Mouse (Mus musculus) erythroblast, adult 5-6 weeks (primary cell): Measurements from ENCODE around the gene Adcy5. TPM values are rescaled to one million over a fixed set of nuclear protein-coding genes. Genes with fewer than 3 reads are reported as not detected.

Experiments
- ATAC-seq: replicated peaks from 2 replicates; pipeline ENCODE4 v1.8.0; 2016; ENCODE audit warnings: moderate number of reproducible peaks, mild to moderate bottlenecking, moderate TSS enrichment, inconsistent platforms; ENCODE audit not compliant: poor library complexity, low FRiP score, severe bottlenecking
- total RNA-seq, 2 experiments: library from RNA; stranded (forward) in 1 of 2; stranded (reverse) in 1 of 2; fragments of 150-400 nt in 1 of 2; fragments of 200-764, 138-1000 nt in 1 of 2; gene quantifications; 2 replicates each; pipeline versions ENCODE4 v1.2.3 to v1.2.4; 2015 to 2017; ENCODE audit warnings: low replicate concordance in 2 of 2

Gene Adcy5
- total RNA-seq, 2 experiments from 2014 or later: not detected

- no peak for ATAC-seq
These were observed 971 bp downstream of the Adcy5 start for GRCm38 (mm10) chr16:35155391-35156305.

DNA sequence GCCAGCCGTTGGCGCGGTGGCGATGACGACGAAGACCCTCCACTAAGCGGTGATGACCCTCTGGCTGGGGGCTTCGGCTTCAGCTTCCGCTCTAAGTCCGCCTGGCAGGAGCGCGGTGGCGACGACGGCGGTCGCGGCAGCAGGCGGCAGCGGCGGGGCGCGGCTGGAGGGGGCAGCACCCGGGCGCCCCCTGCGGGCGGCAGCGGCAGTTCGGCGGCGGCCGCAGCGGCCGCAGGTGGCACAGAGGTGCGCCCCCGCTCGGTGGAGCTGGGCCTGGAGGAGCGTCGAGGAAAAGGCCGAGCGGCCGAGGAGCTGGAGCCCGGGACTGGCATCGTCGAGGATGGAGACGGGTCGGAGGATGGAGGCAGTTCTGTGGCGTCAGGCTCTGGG is 1.6 kb downstream of the Adcy5 start:
- ATAC-seq: no peak

DNA sequence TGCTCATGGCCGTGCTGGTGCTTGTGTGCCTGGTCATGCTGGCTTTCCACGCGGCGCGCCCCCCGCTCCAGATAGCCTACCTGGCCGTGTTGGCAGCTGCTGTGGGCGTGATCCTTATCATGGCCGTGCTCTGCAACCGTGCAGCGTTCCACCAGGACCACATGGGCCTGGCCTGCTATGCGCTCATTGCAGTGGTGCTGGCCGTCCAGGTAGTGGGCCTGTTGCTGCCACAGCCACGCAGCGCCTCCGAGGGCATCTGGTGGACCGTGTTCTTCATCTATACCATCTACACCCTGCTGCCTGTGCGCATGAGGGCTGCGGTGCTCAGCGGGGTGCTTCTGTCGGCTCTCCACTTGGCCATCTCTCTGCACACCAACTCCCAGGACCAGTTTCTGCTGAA is 2.2 kb downstream of the Adcy5 start:
- ATAC-seq: no peak

GRCm38 (mm10) chr16:35159532-35159931 is 4.9 kb downstream of the Adcy5 start:
- no peak for ATAC-seq

DNA sequence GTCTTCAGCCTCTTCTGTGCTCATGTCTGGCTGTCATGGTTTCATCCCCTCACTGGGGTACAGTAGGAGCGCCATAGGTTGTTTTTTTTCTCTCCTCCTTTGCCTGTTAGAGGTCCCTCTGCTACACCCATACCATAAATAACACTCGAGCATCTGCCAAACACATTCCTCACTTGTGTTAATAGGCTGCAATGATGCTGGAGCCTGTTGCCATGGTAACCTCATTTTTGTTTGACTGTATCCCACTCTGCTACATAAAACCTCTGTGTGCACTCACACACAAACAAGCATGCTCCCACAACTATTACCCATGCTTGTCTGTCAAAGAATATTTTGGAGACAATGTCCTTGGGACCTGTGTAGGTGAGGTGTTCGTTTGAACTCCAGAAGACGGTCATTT is 5.3 kb downstream of the Adcy5 start:
- ATAC-seq: no peak

DNA sequence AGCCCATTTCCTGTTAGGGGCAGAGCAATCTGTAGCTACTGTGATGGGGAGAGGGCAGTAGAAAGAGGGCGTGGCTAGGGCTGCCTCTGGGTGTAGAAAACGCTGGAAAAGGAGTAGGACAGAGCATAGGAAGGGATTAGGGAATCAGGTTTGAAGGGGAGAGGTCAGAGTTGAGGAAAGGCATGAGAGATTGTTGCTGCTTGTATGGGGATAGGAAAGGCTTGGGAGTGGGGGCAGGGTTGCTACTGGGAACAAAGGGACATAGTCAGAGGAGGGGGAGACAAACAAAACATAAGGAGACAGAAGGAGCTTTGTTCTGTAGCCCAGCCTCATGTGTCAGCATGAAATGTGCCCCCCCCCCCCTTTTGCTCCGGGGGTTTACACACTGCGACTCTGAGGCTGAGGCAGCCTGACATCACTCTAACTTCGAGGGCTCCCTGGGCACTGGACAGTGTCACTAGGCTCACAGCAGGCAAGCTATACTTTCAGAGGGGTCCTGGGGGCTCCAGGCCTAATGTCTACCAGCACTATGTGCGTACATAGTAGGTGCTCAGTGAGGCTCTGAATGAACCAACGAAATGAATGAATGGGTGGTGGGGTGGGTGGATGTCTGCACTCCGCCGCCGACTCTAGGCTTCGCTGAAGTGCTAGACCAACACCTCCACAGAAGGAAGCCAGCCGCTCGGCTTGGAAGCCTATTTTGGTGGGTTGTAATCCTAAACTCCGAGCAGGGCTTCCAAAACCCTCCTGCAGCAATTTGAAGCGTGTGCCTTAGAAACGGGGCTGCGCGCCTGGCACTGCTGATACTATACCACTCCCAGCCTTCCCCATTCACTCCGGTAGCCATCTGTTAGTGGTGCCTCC is 9.9 kb downstream of the Adcy5 start:
- ATAC-seq: no peak

DNA sequence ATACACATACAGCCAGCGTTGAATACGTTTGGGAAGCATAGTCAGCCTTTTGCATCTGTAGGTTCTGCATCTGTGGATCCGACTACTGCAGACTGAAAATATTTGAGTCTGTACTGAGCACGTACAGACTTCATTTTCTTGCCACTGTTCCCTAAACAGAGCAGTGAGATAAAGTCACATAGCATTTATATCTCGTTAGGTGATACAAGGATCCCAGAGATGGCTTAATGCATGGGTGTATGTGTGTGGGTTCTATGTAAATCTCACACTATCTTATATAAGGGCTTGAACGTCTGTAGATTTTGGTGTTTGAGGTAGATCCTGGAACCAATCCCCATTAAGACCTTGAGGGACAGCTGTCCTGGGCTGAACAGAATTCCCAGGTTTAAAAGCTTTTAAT is 10.7 kb downstream of the Adcy5 start:
- no peak for ATAC-seq

DNA sequence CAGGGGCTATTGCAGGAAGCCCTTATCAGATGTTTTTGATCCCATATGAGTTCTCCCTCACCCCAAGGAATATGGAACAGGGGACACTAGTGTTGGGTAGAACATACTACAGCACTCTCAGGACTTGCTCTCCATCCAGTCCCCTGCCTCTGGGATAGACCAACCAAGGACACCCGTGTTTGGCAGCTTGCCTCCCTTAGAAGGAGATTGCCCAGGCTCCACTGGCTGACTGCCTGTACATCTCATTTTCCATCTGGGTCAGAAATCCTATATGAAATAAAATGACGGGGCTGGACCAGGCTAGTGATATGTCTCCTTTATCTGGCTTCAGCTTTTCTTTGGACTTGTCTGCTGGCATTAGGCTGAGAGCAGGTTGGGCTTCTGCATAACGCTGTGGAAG is 11.1 kb downstream of the Adcy5 start:
- ATAC-seq: no peak

GRCm38 (mm10) chr16:35169431-35169830 is 14.8 kb downstream of the Adcy5 start:
- no peak for ATAC-seq

DNA sequence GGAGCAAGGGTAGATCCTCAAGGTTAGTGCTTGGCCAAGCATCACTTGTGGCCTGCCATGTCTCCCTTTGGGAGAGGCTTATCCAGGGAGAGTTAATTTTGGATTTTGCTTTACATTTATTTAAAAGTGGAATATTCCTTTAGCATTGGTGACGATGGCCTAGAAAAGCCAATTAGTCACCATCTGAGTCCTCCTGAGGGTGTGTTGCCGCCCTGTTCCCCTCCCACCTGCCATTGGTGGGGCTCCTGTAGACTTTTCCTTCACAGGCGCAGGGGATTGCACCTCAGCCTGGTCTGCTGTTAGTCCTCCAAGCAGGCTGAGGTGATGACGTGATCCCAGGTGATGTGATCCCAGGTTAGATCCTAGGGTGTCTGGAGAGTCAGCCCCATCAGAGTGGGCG is 17.5 kb downstream of the Adcy5 start:
- ATAC-seq: no peak

GRCm38 (mm10) chr16:35178516-35178915 is 23.8 kb downstream of the Adcy5 start:
- ATAC-seq: no peak

DNA sequence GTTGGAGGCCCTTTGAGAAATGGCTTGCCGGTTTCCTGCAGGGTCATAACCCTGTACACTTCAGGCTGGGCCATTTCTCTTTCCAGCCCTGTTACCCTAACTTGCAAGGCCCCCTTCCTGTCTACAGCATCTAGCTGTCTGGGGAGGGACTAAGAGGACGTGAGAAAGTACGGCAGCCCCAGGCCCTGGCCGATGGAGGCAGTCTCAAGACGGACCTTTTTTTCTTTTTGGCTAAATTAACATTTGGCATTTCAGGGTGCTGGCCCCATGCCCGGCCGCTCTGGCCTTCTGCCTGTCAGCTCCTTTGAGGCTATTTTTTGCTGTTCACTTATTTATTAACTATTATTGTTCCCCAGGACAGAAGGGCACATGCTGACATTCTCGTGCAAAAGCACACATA is 24.4 kb downstream of the Adcy5 start:
- no peak for ATAC-seq

DNA sequence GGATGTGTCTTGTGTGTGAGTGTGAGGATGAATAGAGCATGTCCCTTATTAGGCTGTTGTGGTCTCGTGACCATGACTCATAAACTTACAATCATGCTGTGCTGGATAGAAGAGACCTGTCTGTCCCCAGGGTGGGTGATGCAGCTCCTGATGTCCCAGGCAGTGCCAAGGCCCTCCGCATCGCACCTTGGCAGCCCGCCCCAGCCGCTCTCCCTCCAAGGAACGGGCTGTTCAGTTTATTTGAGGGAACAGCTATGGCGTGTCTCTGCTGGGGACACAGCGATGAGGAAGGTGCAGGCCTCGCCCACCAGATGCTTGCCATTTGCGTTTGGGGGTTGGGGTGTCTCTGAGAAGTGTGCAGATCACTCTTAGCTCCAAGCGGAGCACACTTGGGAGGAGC is 28.5 kb downstream of the Adcy5 start:
- no peak for ATAC-seq

GRCm38 (mm10) chr16:35188111-35188510 is 33.4 kb downstream of the Adcy5 start:
- no peak for ATAC-seq

- ATAC-seq: no peak
These were observed 34.9 kb downstream of the Adcy5 start for GRCm38 (mm10) chr16:35189420-35190141.

DNA sequence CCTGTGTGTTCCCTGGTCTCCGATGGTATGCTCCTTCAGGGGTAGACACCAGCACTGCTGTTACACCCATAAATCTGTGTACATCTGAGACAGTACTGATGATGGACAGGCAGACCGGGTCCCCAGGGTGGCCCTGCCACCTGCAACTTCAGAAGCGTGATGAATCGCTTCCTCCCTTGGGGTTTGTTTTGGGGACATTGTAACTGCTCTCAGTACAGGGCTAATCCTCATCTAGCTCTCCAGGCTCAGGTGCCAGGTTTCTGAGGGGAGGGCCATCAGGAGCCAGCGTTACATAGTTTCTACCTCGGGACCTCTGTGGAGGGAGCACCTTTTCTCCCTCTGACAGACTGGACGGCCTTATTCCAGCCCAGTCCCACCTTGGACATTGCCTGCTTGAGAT is 36.1 kb downstream of the Adcy5 start:
- no peak for ATAC-seq

DNA sequence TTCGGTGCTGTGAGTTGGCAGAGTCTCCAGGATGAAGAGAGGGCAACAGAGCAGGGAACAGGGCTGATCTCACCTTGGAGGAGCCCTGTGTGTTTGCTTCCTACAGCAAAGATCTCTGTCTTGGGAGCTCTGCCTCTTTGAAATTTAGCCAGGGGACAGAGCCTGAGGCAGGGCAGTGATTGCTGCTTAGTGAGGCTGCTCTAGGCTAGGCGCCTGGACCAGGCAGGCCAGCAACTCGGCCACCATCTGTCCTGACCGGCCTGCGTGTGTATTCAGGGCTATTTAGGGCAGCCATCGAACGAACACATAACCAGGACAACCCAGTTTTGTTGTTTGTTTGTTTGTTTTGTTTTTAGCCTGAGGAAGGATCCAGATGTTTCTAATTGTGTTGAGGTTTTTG is 36.6 kb downstream of the Adcy5 start:
- no peak for ATAC-seq

DNA sequence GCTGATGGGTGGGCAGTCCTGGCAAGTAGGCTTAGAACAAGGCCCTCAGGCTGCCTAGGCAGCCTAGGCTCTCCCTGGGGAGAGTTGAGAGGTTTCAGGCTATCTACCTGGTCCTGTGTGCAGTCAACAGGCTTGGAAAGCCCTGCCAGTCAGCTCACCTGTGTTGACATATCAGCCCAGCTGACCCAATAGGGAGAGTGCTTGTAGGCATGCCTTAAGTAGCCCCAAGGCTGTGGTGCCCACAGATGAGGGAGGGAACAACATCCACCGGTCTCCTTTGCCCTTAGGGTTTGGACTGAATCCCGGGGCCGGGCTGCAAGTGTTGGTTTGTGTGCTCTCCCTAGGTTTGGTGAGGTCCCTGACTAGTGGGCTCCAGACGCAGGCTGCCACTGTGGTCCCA is 37.8 kb downstream of the Adcy5 start:
- no peak for ATAC-seq

DNA sequence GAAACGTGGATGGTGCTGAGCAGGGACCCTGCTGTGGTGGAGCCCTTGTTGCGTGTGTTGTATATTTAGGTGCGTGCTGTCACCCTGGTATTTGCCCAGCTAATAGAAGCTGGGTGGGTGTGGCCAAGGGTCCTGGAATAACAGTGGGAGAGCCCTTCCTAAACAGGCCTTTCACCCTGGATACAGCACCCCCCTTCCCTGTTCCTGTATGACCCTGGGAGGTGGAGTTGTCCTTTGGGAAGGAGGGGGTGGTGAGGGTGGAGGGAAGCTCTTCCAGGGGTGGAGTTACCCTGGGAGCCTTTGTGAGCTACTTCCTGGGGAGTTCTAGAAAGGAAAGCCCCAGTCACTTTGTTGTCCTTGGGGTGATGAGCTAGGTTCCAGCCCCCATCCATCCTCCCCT is 38.7 kb downstream of the Adcy5 start:
- ATAC-seq: no peak

- no peak for ATAC-seq
These were observed 45.2 kb downstream of the Adcy5 start for GRCm38 (mm10) chr16:35199721-35200431.
